Mouse (Mus musculus): ENCODE results near the gene Galntl6.

The Galntl6 gene

GRCm38 (mm10) chr8:57842462-57843391 lies 1069.7 kb downstream of the Galntl6 start:
- no peak for DNase-seq (ENCODE audit: low read depth)

GRCm38 (mm10) chr8:57841446-57841845 lies 1071.0 kb downstream of the Galntl6 start:
- no peak for DNase-seq (ENCODE audit: low read depth)

- no peak for DNase-seq (ENCODE audit: low read depth)
Measured at GRCm38 (mm10) chr8:57837384-57837783, 1075.1 kb downstream of the Galntl6 start.

- no peak for DNase-seq (ENCODE audit: low read depth)
Measured at GRCm38 (mm10) chr8:57836981-57837380, 1075.5 kb downstream of the Galntl6 start.

GRCm38 (mm10) chr8:57836201-57836883 lies 1076.1 kb downstream of the Galntl6 start:
- DNase-seq (ENCODE audit: low read depth) = no peak

- DNase-seq (ENCODE audit: low read depth) = no peak
Measured at GRCm38 (mm10) chr8:57823151-57823550, 1089.3 kb downstream of the Galntl6 start.

GRCm38 (mm10) chr8:57816034-57816433 lies 1096.4 kb downstream of the Galntl6 start:
- no peak for DNase-seq (ENCODE audit: low read depth)

DNA sequence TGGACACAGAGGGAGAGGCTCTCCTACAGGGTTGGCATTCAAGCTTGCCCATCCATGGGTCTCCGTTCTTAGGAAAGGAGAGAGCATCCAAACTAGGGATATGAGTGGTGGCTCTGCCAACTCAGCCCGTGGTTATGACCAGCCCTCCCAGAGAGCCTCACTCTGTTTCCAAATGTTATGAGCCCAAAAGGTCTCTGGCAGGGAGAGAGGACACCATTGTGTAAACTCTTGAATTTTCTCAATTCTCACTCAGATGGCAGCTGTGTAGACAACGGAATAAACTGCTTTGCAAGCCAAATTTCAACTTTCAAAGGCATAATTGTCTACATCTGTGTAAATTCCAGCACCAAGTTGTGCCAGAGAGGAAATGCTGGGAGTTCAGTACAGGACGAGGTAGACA lies 1105.4 kb downstream of the Galntl6 start:
- DNase-seq (ENCODE audit: low read depth) = no peak

GRCm38 (mm10) chr8:57805094-57805493 lies 1107.3 kb downstream of the Galntl6 start:
- no peak for DNase-seq (ENCODE audit: low read depth)

- DNase-seq (ENCODE audit: low read depth) = no peak
Measured at GRCm38 (mm10) chr8:57803821-57804220, 1108.6 kb downstream of the Galntl6 start.

DNA sequence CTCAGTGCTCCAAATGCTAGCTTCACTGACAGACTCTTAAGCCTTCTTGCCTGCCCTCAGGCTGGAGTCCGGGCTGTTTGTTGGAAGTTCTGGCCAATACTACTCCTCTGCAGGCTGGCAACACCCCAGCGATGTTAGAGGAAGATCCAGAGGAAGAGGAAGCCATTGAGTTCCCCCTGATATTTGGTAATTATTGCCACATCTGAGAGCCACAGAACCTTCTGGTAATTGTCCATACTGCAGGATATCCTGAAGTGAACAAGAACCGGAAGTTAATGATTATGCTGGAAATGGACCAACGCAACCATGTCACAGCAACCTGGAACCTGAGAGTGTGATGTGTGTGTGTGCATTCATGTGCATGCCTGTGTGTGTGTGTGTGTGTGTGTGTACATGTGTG lies 1111.2 kb downstream of the Galntl6 start:
- no peak for DNase-seq (ENCODE audit: low read depth)

DNA sequence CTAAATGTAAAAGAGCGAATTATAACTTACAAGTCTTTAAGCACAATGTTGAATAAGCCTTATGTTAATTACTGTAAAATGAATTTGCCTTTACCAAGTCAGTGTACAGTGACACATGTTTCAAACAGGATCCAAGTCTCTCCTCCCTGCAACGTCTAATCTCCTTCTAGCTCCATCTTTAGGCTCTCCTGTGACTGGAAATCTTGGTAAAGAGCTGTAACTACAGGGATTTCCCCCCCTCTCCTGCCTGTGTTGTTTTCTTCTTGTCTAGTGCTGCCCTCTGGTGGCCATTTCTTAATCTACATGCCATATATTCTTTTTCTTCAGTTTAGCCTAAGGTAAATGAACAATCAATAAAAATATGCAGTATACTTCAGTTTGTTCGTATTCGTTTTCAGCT lies 1112.1 kb downstream of the Galntl6 start:
- DNase-seq (ENCODE audit: low read depth) = peak; percentile 95

- DNase-seq (ENCODE audit: low read depth) = peak; percentile 82
Measured at GRCm38 (mm10) chr8:57799797-57800204, 1112.6 kb downstream of the Galntl6 start.

DNA sequence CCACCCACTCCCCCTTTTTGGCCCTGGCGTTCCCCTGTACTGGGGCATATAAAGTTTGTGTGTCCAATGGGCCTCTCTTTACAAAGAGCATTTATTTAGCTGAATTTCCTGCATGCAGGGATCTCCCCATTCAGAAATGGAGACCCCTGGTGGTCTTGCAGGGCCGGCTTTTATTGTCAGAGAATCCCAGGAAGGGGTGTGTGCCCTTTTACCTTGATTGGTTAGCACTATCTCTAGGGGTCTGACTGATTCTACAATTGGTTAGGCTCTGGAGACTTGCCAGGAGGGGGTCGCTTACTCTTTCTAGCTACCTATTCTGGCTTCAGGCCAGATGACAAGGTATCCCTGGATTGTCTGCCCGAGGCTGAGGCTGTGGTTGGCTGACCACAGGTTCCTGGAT lies 1119.0 kb downstream of the Galntl6 start:
- DNase-seq (ENCODE audit: low read depth) = no peak

DNA sequence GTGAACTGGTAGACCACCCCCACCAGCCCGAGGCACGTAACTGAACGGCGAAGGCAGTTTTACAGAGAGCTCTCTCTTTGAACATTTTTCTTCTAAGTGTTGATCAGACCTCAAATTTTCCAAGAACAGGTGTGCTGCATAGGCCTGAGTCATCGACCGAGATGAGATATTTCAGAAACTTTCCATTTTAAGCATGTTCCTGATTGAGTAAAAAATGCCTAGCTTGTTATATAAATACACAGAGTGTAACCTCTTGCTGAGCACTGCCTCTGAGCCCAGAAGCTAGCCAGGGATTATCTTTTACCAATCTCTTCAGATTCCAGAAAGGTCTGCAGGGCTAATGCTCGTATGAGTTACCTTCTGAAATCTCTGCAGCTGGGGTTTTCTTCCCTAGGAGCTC lies 1120.2 kb downstream of the Galntl6 start:
- no peak for DNase-seq (ENCODE audit: low read depth)

- peak; percentile 72 for DNase-seq (ENCODE audit: low read depth)
Measured at GRCm38 (mm10) chr8:57791309-57791721, 1121.1 kb downstream of the Galntl6 start.

- DNase-seq (ENCODE audit: low read depth) = no peak
Measured at GRCm38 (mm10) chr8:57779551-57779950, 1132.9 kb downstream of the Galntl6 start.

- no peak for DNase-seq (ENCODE audit: low read depth)
Measured at GRCm38 (mm10) chr8:57777988-57778721, 1134.3 kb downstream of the Galntl6 start.

- DNase-seq (ENCODE audit: low read depth) = no peak
Measured at GRCm38 (mm10) chr8:57776723-57777122, 1135.7 kb downstream of the Galntl6 start.

GRCm38 (mm10) chr8:57772732-57773265 lies 1139.6 kb downstream of the Galntl6 start:
- DNase-seq (ENCODE audit: low read depth) = no peak

DNA sequence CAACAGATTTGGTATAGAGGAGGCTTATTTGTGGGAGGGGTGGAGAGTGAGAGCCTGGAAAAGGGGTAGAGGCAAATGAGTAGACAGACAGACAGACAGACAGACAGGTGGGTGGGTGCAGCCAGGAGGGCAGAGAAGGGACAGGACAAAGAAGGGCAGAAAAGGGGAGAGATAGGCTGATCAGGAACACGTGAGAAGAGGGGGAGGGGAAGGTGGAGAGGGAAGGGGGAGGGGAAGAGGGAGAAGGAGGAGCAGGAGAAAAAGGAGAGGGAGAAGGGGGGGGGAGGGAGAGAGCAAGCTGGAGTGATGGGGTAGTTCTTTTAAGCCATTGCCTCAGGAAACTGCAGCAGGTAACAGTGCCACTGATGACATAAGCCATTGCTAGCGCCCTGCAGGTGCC lies 1144.9 kb downstream of the Galntl6 start:
- no peak for DNase-seq (ENCODE audit: low read depth)

DNA sequence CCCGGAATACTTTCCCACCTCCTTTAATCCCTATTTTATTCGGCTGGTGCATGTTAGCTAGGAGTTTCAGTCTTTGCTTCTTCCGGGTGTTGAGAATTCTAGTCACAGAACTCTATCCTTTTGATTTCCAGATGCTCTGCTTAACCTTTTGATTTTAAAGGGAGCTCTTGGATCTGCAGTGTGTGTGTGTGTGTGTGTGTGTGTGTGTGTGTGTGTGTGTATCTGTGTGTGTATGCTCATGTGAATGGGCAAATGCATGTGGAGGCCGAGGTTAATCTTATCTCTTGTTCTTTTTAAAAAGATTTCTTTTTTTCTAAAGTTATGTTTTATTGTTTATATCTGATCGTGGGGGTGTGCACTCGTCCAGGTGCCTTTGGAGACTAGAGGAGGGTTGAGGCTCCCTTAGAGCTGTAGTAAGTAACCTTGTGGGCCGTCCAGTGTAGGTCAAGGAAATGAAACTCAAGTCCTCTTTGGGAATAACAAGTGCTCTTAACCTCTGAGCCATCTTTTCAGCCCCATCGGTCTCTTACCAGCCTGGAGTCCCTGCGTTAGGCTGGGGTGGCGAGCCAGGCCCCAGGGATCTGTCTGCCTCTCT lies 1145.9 kb downstream of the Galntl6 start:
- no peak for DNase-seq (ENCODE audit: low read depth)

All from NIH3T3 (cell line).